8 mouse cellular contexts compared by ENCODE assay signal in genomic region chr6:127148526-127149302, GRCm38 (mm10). TPM values are rescaled to one million over a fixed set of nuclear protein-coding genes. Genes with fewer than 3 reads are reported as not detected.
DNase-seq lines count a peak whose midpoint lies in the region; ATAC-seq and TF ChIP-seq lines count a peak whose summit lies in the region.

No protein-coding gene starts in this region.

- peaks cover 21% of the 10 kb centered on the region for H3K36me3 ChIP-seq in heart, embryonic 16.5 days (ENCODE audit: control insufficient read depth, insufficient read depth)
- H3K36me3 ChIP-seq in liver, embryonic 12.5 days: peaks cover 21% of the 10 kb centered on the region
- H3K36me3 ChIP-seq in neural tube, embryonic 14.5 days (ENCODE audit: control insufficient read depth, insufficient read depth, low read length): no peaks in the 10 kb centered on the region

- DNase-seq in lung, adult 2 months: no peak
- DNase-seq in lung, postnatal 25 days (ENCODE audit: low spot score): no peak
- peak; percentile 50 for DNase-seq in brain, embryonic 14.5 days (ENCODE audit: low read depth)
- no peak for DNase-seq in layer of hippocampus, postnatal 36 days
- no peak for DNase-seq in frontal cortex, postnatal 25 days (ENCODE audit: low spot score in 2 of 2)

- H3K4me2 ChIP-seq in heart, embryonic 16.5 days (ENCODE audit: low read depth, low read length): peak overlapping the region; percentile 84
- peak overlapping the region; percentile 85 for H3K4me2 ChIP-seq in liver, embryonic 12.5 days
- peak overlapping the region; percentile 70 for H3K4me2 ChIP-seq in neural tube, embryonic 14.5 days (ENCODE audit: low read depth, low read length)

- peak overlapping the region; percentile 92 for H3K9ac ChIP-seq in heart, embryonic 16.5 days (ENCODE audit: low read length)
- peak overlapping the region; percentile 67 for H3K9ac ChIP-seq in liver, embryonic 12.5 days
- peak overlapping the region; percentile 59 for H3K9ac ChIP-seq in neural tube, embryonic 14.5 days (replicated peaks; ENCODE audit: low read depth, low read length)

- peak overlapping the region; percentile 91 for H3K4me3 ChIP-seq in lung, adult 2 months (replicated peaks; ENCODE audit: extremely low read depth, low read depth, low read length)
- peak overlapping the region; percentile 75 for H3K4me3 ChIP-seq in heart, embryonic 16.5 days (ENCODE audit: low read length)
- H3K4me3 ChIP-seq in liver, embryonic 12.5 days: peak overlapping the region; percentile 67
- peak overlapping the region; percentile 38 for H3K4me3 ChIP-seq in neural tube, embryonic 14.5 days (ENCODE audit: low read depth, low read length)

- ATAC-seq in heart, embryonic 16.5 days (replicated peaks; ENCODE audit: extremely low read depth, insufficient read depth, low FRiP score): no peak
- ATAC-seq in liver, embryonic 12.5 days: no peak
- ATAC-seq in neural tube, embryonic 14.5 days (ENCODE audit: low read depth): no peak

- 28% methylated on average over 20 of the region's 20 CpGs for WGBS in lung, adult 2 months
- WGBS in heart, embryonic 16.5 days: 8% methylated on average over 20 of the region's 20 CpGs
- whole genome bisulfite sequencing in liver, embryonic 12.5 days (ENCODE audit: insufficient replicate concordance): 21% methylated on average over 20 of the region's 20 CpGs
- 3% methylated on average over 20 of the region's 20 CpGs for WGBS in neural tube, embryonic 14.5 days

- no peaks in the 10 kb centered on the region for H3K9me3 ChIP-seq in heart, embryonic 16.5 days (replicated peaks; ENCODE audit: control insufficient read depth, low read length)
- H3K9me3 ChIP-seq in liver, embryonic 12.5 days (replicated peaks): no peaks in the 10 kb centered on the region
- H3K9me3 ChIP-seq in neural tube, embryonic 14.5 days (ENCODE audit: control insufficient read depth, low read length): no peaks in the 10 kb centered on the region

- H3K27me3 ChIP-seq in heart, embryonic 16.5 days (ENCODE audit: control insufficient read depth, insufficient read depth, low read length): no peaks in the 10 kb centered on the region; the same call in 1 of the 2 replicates
- H3K27me3 ChIP-seq in liver, embryonic 12.5 days (replicated peaks): peaks cover 66% of the 10 kb centered on the region
- peaks cover 15% of the 10 kb centered on the region for H3K27me3 ChIP-seq in neural tube, embryonic 14.5 days (ENCODE audit: control insufficient read depth, insufficient read depth, low read length)

- no peak for TF ChIP-seq CTCF in lung, adult 2 months (IDR thresholded peaks at IDR 0.05; ENCODE audit: insufficient read depth, low read length)
- TF ChIP-seq CTCF in brain, embryonic 14.5 days (IDR thresholded peaks at IDR 0.05; ENCODE audit: borderline replicate concordance, extremely low read depth, insufficient read depth, insufficient read length): no peak

- TF ChIP-seq POLR2A in lung, adult 2 months (IDR thresholded peaks at IDR 0.05; ENCODE audit: borderline replicate concordance, extremely low read depth, low read depth, low read length): no peak
- TF ChIP-seq POLR2A in brain, embryonic 14.5 days (IDR thresholded peaks at IDR 0.05; ENCODE audit: borderline replicate concordance, extremely low read depth, insufficient read depth, insufficient read length, poor library complexity, severe bottlenecking): no peak

- peak overlapping the region; percentile 84 for H3K27ac ChIP-seq in heart, embryonic 16.5 days (ENCODE audit: low read length)
- H3K27ac ChIP-seq in liver, embryonic 12.5 days: no peak overlapping the region
- H3K27ac ChIP-seq in neural tube, embryonic 14.5 days (ENCODE audit: low read depth, low read length): no peak overlapping the region

- H3K4me1 ChIP-seq in lung, adult 2 months (ENCODE audit: control insufficient read depth, insufficient read depth, low read length): peaks cover 11% of the 10 kb centered on the region
- peaks cover 42% of the 10 kb centered on the region for H3K4me1 ChIP-seq in heart, embryonic 16.5 days (ENCODE audit: control insufficient read depth, insufficient read depth, low read length)
- H3K4me1 ChIP-seq in liver, embryonic 12.5 days: peaks cover 80% of the 10 kb centered on the region
- H3K4me1 ChIP-seq in neural tube, embryonic 14.5 days (ENCODE audit: control insufficient read depth, insufficient read depth, low read length): peaks cover 32% of the 10 kb centered on the region

RNA-seq across cellular contexts. Expression of gene Ccnd2, which starts 3.3 kb away (rescaled TPM):
- 47.8 and 51.0 TPM in 2 replicates for polyA plus RNA-seq in lung, adult 2 months (2012; rRNA removed)
- polyA plus RNA-seq in brain, embryonic 14.5 days (2012; rRNA removed): 125 and 131 TPM in 2 replicates
- 450 and 476 TPM in 2 replicates for polyA plus RNA-seq in heart, embryonic 16.5 days (2015; fragmentation: Nextera tagmentation; extraction: Ambion mirVana)
- polyA plus RNA-seq in liver, embryonic 12.5 days (2016; fragmentation: Nextera tagmentation; extraction: Ambion mirVana): 136 and 148 TPM in 2 replicates
- polyA plus RNA-seq in neural tube, embryonic 14.5 days (2014; fragmentation: Nextera tagmentation; extraction: Ambion mirVana): 78.2 and 110 TPM in 2 replicates
- total RNA-seq in layer of hippocampus, postnatal 36 days (2021): 100 to 1,000 TPM; 144 to 150 TPM

RNA-seq across cellular contexts. Expression of gene Tigar, which starts 39.4 kb away (rescaled TPM):
- 2.7 and 4.1 TPM in 2 replicates for polyA plus RNA-seq in lung, adult 2 months (2012; rRNA removed)
- 11.6 and 12.1 TPM in 2 replicates for polyA plus RNA-seq in brain, embryonic 14.5 days (2012; rRNA removed)
- 7.7 and 8.2 TPM in 2 replicates for polyA plus RNA-seq in heart, embryonic 16.5 days (2015; fragmentation: Nextera tagmentation; extraction: Ambion mirVana)
- 1.5 and 2.0 TPM in 2 replicates for polyA plus RNA-seq in liver, embryonic 12.5 days (2016; fragmentation: Nextera tagmentation; extraction: Ambion mirVana)
- 4.2 and 6.7 TPM in 2 replicates for polyA plus RNA-seq in neural tube, embryonic 14.5 days (2014; fragmentation: Nextera tagmentation; extraction: Ambion mirVana)
- total RNA-seq in layer of hippocampus, postnatal 36 days (2021): 10 to 100 TPM; 27.6 to 31.7 TPM

Comparison
In these comparisons a context has a peak if more than half of its experiments do, and no peak if none do; other contexts are left out.
1. H3K4me3 ChIP-seq: peak in every context shown above with its lines; median percentile 91 in lung, adult 2 months; 75 in heart, embryonic 16.5 days; 67 in liver, embryonic 12.5 days; 38 in neural tube, embryonic 14.5 days.